Mouse (Mus musculus): ENCODE data around the gene Olfr474. TPM values are rescaled to one million over a fixed set of nuclear protein-coding genes. Genes with fewer than 3 reads are reported as not detected.
"Not testable (repeated sequence)": the region's sequence is repeated elsewhere in the genome, so short reads cannot be mapped to it uniquely, and the experiment has no call there.

Olfr474 gene
- total RNA-seq (2021), result not detected
- long read RNA-seq, experiment 1, result 0 reads
- long read RNA-seq, experiment 2, result 0 reads

DNA sequence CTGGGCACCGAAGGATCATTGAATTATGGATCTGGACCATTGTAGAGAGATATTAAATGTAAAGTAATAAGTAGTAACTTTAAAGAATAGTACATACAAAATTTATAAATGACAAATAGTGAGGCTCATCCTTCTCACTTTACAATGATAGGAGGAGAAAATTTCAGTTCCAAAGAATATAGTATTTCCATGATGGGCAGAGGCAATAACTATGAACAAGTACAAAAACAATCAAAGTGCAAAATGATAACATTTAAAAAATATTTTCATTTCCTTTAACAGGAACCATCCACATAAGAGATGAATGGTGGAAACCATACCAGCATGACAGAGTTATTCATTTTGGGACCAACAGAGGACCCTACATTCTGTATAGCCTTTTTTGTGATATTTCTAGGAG is at the start of gene Olfr474:
TSS of gene Olfr474 (plus strand) at position 301 of the 400 bp plus-strand sequence.
- no peak for DNase-seq (ENCODE audit: low spot score in 2 of 2)

DNA sequence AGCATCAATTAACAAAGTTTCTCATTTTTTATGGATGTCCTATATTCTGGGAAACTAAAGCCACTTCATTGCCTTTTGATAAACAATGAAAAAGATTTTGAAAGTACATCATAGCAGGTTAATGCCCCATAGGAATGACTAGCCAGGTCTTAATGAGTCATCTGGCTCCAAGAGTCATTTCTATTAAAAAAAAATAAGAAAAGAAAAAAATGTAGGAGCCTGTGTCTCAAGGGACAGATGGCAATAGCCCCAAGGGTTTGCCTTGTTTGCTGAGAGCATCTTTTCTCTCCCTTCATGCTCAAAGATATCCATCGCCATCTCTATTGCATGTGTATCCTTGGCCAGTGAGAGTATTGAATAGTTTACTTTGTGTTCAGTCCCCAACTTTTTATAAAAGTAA is 24.3 kb upstream of the Olfr474 start, which contains the start of gene Olfr473:
TSS of gene Olfr473 (plus strand) at position 301 of the 400 bp plus-strand sequence.
- DNase-seq (ENCODE audit: low spot score in 2 of 2), result no peak

DNA sequence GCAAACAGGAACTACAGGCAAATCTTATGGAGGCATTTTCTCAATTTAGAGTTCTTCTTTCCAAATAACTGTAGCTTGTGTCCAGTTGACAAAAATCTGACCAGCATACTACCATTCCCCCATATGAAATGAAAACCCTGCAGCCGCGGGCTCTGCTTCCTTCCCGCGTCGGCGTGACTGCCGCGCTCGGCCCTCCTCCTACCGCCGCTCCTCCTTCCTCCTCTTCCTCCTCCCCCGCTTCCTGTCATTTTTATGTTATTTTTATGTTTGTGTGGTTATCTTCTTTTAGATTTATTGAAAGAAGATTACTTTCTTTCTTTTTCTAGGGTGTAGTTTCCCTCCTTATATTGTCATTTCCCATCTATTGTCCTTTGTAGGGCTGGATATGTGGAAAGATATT is 1.9 kb upstream of the Olfr474 start:
- DNase-seq (ENCODE audit: low spot score in 2 of 2), result not testable (repeated sequence)

GRCm38 (mm10) chr7:107964503-107964902 is 10.1 kb downstream of the Olfr474 start, which contains the start of gene Olfr476:
TSS of gene Olfr476 (plus strand) at chr7:107964803.
- DNase-seq (ENCODE audit: low spot score in 2 of 2), result no peak

DNA sequence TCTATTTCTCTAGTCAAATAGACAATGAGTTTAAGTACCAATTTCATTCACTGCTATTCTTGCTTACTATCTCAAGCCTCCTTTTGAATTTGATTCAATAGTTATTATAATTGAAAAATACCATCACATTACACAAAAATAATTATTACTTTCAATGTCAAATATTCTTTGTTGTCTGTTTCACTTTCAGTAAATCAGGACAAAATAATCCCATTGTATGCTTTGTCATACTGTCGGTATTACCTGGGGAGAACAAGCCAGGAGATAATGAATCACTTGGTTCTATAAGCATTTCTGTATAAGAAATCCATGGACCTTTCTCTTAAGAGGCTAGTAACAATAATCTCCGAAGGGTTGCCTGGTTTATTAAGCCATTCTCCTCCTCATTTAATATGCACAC is 31.9 kb downstream of the Olfr474 start, which contains the start of gene Olfr477:
TSS of gene Olfr477 (plus strand) at position 301 of the 400 bp plus-strand sequence.
- DNase-seq (ENCODE audit: low spot score in 2 of 2), result no peak

Other genes starting within 250 kb of the Olfr474 start
- not detected for gene Cyb5r2, start 196.6 kb upstream of the Olfr474 start, total RNA-seq (2021)
- not detected for gene Ovch2, start 153.4 kb upstream of the Olfr474 start, total RNA-seq (2021)
- gene Olfr467, start 142.4 kb upstream of the Olfr474 start, total RNA-seq (2021), result not detected
- not detected for gene Olfr469, start 129.1 kb upstream of the Olfr474 start, total RNA-seq (2021)
- gene Olfr470, start 107.2 kb upstream of the Olfr474 start, total RNA-seq (2021), result not detected
- not detected for gene Olfr472, start 56.7 kb upstream of the Olfr474 start, total RNA-seq (2021)
- gene Olfr473, start 24.2 kb upstream of the Olfr474 start, total RNA-seq (2021), result not detected
- gene Olfr476, start 10.2 kb downstream of the Olfr474 start, total RNA-seq (2021), result not detected
- not detected for gene Olfr477, start 32.0 kb downstream of the Olfr474 start, total RNA-seq (2021)
- not detected for gene Olfr478, start 79.3 kb downstream of the Olfr474 start, total RNA-seq (2021)
- gene Olfr479, start 96.0 kb downstream of the Olfr474 start, total RNA-seq (2021), result not detected
- not detected for gene Olfr480, start 112.7 kb downstream of the Olfr474 start, total RNA-seq (2021)
- gene Olfr481, start 125.2 kb downstream of the Olfr474 start, total RNA-seq (2021), result not detected
- 1 to 10 TPM; 1.9 to 2.0 TPM for gene Olfr482, start 142.9 kb downstream of the Olfr474 start, total RNA-seq (2021)
- not detected for gene Olfr483, start 146.2 kb downstream of the Olfr474 start, total RNA-seq (2021)
- not detected for gene Olfr484, start 172.8 kb downstream of the Olfr474 start, total RNA-seq (2021)
- not detected for gene Olfr485, start 205.2 kb downstream of the Olfr474 start, total RNA-seq (2021)
- not detected for gene Olfr486, start 218.1 kb downstream of the Olfr474 start, total RNA-seq (2021)

Measured in adrenal gland, adult 18-20 months (tissue).